Mouse (Mus musculus): Measurements from ENCODE around the gene Ccnyl1.

Ccnyl1 gene

DNA sequence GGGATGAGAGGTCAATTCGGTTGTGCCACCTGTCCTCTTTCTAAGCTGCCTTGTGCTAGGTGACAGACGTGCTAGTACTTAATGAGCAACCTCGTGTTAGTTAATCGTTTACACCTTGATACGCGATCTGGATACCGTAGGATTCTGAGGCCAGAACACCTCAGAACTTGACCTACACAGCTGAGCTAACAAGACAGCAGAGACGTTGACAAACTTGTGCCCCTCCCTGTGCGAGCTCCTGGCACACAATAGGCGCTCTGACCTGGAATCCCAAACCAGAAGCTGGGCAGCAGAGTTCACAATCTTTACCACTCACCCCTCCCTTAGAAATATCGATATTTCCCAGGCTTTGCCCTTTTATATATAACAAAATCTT, 47.9 kb downstream of the Ccnyl1 start:
- no peak for DNase-seq (ENCODE audit: low read depth)

DNA sequence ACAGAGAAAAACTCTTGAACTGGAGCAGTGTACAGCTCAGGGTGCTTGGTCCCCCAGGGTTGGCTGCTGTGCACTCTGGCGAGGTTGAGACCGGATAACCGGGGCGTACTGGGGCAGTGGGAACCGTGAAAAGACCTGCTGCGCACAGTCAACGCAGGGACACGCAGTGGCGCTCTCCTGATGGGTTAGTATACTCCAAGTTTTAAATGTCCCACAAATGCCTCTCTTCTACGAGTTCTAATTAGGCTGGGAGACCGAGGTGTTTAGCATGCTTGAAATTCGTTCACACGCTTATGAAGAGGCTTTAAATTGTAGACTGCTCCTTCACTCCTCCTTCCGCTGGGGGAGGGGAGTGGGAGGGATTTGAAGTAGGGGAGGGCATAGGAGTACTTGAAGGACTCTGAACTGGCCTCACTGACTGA, 48.4 kb downstream of the Ccnyl1 start:
- DNase-seq (ENCODE audit: low read depth): peak; percentile 59

DNA sequence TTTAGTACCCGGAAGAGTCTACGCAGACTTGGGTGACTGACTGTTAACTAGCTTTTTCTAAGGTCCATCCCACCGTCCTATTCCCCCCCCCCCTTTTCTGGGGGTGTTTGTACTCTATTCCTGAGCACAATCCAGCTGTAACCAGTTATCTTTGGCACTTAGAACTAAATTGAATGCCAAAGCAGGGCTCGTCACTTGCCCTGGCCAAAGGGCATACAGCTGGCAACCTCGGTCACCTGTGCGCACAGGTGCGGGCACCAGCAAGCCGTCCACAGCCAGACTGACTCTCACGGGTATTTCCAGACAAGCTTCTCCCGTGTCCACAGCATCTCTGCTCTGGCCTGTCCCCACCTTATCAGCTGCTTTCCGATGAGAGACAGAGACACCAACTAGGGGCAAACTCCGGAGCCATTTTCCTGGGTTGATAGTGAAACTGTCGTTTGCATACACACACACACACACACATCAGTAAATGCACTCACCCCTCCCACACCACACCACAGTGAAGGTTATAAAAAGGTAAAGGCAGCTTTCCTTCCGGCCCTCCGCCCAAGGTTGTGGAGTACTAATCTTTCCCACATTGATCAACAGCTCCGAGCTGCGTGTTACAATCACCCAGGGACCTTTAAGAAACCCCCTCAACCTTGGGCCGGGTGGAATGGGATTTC, 52.6 kb downstream of the Ccnyl1 start:
- no peak for DNase-seq (ENCODE audit: low read depth)

DNA sequence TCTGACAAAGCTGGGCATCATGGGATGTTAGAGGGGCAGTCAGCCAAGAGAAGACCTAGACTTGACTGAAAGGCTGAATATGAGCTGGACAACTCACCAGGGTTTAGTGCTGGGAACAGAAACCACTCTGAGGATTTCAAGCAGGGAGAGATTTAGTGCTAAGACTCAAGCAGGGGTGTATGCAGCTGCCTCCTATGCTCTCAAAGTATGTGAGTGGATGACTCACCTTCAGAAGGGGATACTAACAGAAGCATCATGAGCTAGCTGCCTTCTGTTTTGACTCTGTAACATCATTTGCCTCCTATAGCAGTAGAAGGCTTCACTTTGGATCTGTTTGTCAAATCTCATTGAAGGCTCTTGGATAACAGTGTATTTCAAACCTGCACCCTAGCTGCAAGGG, 54.4 kb downstream of the Ccnyl1 start:
- DNase-seq (ENCODE audit: low read depth): no peak

DNA sequence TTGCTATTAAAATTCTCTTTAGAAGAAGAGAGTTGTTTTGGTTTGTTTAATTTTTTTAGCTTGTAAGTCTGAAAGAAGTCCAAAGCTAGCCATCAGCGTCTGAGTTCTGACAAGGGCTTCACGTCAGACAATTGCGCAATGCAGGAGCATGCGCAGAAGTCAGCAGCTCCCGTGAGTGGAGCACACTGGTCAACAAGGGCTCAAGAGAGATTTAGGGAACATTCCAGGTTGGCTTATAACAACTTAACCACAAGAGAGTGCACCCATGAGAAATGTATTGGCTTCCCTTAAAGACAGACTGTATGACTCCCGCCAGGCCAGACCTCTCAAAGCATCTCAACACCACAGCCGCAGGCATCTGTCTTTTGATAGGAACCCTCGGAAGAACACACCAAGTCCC, 62.9 kb downstream of the Ccnyl1 start:
- DNase-seq (ENCODE audit: low read depth): no peak

DNA sequence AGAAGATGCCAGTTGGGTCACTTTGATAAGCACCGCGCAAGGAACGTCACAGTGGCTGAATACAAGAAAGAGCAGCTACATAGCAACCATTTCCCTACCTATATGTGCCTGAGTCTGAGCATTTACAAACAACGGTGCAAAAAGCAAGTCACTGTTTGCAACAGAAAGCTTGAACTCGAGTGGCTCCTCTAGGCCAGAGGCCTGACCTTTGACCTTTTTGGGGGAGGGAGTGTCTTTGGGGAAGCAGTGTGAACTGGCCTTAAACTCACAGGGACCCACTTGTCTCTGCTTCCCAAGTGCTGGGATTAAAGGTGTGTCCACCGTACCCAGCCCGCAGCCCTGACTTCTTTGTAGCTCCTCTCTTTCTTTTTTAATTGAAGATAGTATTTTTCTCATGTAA, 63.4 kb downstream of the Ccnyl1 start:
- no peak for DNase-seq (ENCODE audit: low read depth)

DNA sequence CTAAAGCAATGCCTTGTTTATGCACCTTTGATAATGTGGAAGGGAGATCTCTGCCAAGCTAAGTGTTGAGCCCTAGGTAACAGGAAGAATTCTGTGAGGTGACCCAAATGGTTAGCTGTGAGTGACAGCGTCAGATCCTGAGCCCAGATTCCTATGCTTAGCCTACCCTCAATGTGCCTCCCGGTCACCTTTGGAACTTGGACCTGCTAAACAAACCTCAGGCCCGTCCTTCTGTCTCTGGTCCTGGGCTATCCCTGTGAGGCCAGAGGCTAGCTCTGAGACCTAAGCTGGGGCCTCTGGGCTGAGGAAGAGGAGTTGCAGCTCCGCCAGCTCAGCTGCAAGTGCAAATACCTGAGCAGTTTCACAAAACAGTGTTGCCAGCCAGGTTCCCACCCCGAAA, 64.4 kb downstream of the Ccnyl1 start:
- DNase-seq (ENCODE audit: low read depth): no peak

DNA sequence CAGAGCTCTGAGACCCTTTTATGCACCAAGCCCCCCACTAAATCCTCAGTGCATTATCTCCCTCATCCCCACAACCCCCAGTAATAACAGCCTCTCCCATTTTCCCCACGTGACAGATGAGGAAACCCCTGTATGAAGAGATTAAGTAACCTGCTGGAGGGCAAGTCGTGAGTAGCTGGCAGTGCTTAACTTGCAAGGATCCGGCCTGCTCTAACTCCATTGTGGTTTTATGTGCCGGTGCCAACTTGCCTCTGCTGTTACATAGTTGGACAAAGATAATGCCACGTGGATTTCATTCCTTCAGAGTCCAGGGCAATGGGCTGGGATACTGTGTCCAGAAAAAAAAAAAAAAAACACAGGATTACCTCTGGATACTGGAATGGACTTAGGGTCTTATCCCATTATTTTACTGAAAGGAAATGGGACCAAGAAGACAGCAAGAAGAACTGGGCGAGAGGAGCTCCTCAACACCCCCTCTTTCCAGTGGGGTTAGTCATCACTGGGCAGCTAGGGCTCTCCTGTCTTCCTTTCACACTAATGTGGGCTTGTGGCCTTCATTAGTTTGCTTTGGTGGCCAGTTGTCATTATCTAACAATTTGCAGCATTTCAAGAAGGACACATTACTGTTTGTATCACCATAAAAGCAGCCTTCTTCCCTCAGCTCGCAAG, 65.8 kb downstream of the Ccnyl1 start:
- DNase-seq (ENCODE audit: low read depth): no peak

DNA sequence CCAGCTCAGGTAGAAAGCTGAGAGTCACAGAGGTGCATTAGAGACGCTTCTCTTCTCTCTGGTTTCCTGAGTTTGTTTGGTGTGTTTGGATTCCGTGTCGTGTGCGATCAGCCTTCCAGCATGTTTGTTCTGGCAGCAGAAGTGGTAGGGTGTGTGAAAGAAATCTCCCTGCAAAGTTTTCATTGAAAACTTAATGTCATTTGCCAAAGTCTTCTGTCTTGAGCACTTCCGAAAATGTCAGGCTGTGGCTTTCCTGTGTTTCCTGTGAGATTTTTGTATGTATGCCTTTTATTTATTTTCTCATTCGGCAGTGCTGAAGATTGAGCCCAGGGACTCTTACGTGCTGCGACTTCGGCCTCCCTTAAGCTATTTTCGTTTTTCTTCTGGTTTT, 66.4 kb downstream of the Ccnyl1 start:
- DNase-seq (ENCODE audit: low read depth): peak; percentile 31

DNA sequence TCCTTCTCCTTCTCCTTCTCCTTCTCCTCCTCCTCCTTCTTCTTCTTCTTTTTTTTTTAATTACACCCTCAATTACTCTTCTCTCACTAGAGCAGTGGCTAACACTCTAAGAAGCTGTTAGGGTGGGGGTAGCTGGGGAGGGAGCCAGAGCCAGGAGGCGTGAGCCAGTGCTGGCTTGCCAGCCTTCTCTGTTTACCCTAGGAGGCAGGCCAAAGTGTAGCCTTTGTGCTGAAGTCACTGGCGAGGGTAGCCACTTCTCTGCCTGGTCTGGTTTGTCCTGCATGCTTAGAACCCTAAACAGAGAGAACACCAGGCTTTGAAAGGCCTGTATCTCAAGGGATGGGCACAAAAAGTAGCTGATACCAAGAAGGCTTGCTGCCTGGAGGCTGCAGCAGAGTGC, 67.0 kb downstream of the Ccnyl1 start:
- DNase-seq (ENCODE audit: low read depth): no peak

DNA sequence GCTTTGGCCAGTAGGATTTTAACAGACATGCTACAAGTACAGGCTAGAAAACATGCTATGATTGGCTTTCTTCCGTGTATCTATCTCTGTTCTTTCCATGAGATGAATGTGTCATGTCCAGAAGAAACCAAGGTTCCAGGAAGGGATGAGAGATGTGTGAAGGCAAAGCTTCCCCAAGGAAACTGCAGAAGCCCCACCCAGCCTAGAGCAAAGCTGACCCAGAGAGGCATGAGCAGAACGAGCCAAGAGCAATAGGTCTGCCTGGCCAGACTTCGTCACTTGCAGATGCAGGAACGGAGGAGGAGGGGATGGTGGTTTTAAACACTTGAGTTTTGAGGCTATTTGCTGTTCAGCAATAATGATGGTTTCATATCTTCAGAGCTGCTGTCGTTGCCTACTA, 67.5 kb downstream of the Ccnyl1 start:
- DNase-seq (ENCODE audit: low read depth): no peak

DNA sequence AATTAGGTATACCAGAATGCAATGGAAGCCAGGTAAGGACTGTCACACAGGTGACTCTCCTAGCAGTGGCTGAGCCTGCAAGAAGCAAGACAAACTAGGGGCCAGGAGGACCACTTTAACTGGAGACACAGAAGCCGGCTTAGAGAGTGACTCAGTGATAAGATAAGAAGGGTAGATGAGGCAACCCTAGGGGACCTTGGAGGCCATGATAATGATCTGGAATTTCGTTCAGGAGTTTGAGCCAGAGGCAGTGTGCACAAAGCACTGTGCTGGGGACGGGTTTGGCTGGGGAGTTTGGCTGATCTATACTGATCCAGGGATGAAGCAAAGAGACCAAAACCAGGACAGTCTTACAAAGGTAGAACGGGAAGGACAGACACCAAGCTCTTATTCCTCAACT, 71.4 kb downstream of the Ccnyl1 start:
- no peak for DNase-seq (ENCODE audit: low read depth)

DNA sequence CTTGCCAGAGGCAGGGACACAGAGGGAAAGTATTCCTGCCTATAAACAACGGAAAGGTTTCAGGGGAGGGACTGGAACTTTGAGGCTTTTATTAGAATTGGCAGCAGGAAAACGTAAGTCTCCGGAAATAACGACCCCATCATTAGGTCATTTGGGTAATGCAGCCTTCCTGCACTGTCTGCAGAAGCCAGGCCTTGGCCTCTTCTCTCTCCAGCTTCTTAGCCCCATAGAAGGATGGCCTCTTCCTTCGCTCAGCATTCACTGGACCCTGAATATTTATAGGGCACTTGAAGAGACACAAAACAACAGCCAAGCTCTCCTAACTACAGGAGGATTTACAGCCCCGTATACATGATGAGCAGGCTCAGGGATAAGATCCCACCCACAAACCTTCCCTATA, 79.9 kb downstream of the Ccnyl1 start:
- DNase-seq (ENCODE audit: low read depth): no peak

DNA sequence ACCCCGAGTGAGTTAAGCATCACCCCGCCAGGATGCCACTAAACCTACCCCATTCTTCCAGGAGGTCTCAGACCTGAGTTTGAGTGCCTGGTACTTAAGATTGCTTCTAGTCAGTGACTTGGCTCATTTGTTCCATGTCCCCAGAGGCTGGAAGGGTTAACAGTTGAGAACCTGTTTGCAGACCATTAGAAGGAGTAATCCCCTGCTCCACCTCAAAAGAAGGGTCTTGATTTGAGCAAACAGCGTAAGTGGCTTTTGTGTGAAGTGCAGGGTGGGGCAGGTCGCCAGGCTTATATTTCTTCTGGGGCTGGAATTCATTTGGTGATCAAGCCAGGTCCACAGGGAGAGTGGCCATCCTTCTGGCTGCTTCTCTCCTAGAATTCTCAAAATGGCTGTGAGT, 83.0 kb downstream of the Ccnyl1 start:
- DNase-seq (ENCODE audit: low read depth): no peak
